Mouse (Mus musculus): Measurements from ENCODE around the gene Snx27. TPM values are rescaled to one million over a fixed set of nuclear protein-coding genes. Genes with fewer than 3 reads are reported as not detected.
A peak's percentile ranks its signal among the peaks of the same experiment; 100 is the strongest.

Snx27 gene
- polyA plus RNA-seq, 1 experiment from 2014 or later: 86.6 TPM

DNA sequence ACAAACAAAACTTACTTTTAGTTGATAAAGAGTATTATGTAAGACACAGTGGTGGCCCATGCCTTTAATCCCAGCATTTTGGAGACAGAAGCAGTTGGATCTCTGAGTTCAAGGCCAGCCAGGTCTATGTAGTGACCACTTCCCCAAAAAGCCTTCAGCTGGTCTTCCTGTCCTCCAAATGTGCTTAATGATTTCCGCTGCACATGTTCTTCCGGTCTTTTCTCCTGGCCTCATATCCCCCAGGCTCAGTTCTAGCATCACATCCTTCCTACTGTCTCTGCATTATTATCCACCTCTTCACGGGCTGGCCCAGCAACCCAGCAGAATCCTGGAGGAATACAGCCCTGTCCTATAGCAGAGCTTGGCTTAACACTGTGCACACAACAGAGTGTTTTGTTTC lies 27.1 kb upstream of the Snx27 start:
- peaks cover 15% of the 10 kb centered on the region for H3K4me1 ChIP-seq
- no peaks in the 10 kb centered on the region for H3K9me3 ChIP-seq
- no peaks in the 10 kb centered on the region for H3K27me3 ChIP-seq
- no peak overlapping the region for H3K4me3 ChIP-seq
- 91% methylated on average over 3 of the region's 3 CpGs for WGBS
- no peaks in the 10 kb centered on the region for H3K36me3 ChIP-seq
- no peak for ATAC-seq (replicated peaks)
- no peak overlapping the region for H3K9ac ChIP-seq (replicated peaks)
- no peak overlapping the region for H3K4me2 ChIP-seq (replicated peaks)
- no peak overlapping the region for H3K27ac ChIP-seq (replicated peaks)

DNA sequence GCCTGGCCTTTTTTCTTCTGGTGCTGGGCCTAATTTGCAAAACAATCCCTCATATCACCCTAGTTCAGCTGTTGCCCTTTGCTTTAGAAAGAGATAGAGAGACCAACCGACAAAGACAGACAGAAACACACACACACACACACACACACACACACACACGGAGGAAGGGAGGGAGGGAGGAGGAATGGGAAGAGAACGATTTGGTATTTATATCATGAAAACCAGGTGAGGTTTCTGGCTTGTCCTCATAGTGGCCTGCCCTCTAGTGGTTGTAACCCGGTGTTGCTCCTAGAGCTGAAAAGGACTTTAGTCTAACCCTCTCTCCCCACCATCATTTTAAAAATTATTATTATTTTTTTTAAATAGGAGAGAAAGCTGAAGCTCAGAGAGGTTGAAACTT lies 19.4 kb upstream of the Snx27 start:
- H3K9me3 ChIP-seq: no peaks in the 10 kb centered on the region
- H3K4me3 ChIP-seq: no peak overlapping the region
- no peaks in the 10 kb centered on the region for H3K4me1 ChIP-seq
- no peaks in the 10 kb centered on the region for H3K27me3 ChIP-seq
- no peak for ATAC-seq (replicated peaks)
- H3K9ac ChIP-seq (replicated peaks): no peak overlapping the region
- no peak overlapping the region for H3K27ac ChIP-seq (replicated peaks)
- no peak overlapping the region for H3K4me2 ChIP-seq (replicated peaks)
- WGBS: 5% methylated on average over 4 of the region's 4 CpGs
- H3K36me3 ChIP-seq: no peaks in the 10 kb centered on the region

DNA sequence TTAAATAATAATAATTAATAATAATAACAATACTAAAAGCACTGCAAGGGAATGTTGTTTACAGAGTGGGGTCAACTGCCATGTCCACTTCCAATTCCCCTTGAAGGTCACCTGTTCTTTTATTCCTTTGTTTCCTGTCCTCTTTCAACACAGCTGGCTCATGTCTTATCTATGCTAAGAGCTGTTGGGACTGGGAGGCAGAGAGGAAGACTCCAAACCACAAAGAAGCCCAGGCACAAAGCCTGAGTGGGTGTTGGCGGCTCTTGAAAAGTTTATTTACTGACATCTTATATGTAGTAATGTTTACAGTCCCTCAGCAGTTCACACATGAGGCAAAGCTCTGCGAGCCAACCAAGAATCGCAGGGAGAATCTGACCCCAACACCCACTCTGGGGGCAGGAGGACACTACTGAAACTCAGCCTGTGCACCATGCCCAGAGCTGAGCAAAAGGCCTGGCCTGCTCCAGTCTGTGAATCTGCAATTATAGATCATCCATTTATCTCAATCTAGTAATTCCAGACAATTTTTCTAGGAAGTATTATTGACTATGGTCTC lies 14.8 kb upstream of the Snx27 start:
- no peaks in the 10 kb centered on the region for H3K4me1 ChIP-seq
- no peak overlapping the region for H3K9ac ChIP-seq (replicated peaks)
- WGBS: 86% methylated on average over 3 of the region's 3 CpGs

DNA sequence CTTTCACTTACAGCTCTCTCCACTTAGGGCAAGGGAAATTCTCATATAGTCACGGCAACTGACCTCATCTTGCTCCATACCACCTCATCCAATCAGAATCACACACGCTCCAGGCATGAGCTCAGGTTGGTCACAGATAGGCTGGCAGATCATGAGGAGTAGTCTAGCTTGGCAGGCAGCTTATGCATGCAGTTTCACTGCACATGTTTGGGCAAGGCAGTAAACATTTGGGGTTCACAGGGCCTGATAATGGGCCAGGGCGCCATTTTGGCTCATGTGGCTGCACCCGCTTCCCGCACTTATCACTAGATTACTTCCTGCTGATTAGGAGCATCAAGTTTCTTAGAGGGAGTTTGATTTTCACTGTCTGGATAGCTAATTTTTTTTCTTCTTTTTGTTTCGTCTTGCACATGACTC lies 13.4 kb upstream of the Snx27 start:
- no peaks in the 10 kb centered on the region for H3K4me1 ChIP-seq
- H3K4me3 ChIP-seq: no peak overlapping the region
- H3K36me3 ChIP-seq: no peaks in the 10 kb centered on the region
- H3K27me3 ChIP-seq: no peaks in the 10 kb centered on the region
- H3K9me3 ChIP-seq: no peaks in the 10 kb centered on the region
- H3K27ac ChIP-seq (replicated peaks): no peak overlapping the region
- no peak for ATAC-seq (replicated peaks)
- H3K4me2 ChIP-seq (replicated peaks): no peak overlapping the region
- WGBS: 96% methylated on average over 6 of the region's 6 CpGs
- H3K9ac ChIP-seq (replicated peaks): no peak overlapping the region

More for the DNA sequence above, 14.8 kb upstream of the Snx27 start:
- Histone ChIP-seq H3K27me3 (no peaks in the 10 kb centered on the region), H3K36me3 (no peaks in the 10 kb centered on the region), H3K4me3 (no peak overlapping the region), H3K27ac (replicated peaks) (no peak overlapping the region), H3K9me3 (no peaks in the 10 kb centered on the region), H3K4me2 (replicated peaks) (no peak overlapping the region)
- no peak for ATAC-seq (replicated peaks)

DNA sequence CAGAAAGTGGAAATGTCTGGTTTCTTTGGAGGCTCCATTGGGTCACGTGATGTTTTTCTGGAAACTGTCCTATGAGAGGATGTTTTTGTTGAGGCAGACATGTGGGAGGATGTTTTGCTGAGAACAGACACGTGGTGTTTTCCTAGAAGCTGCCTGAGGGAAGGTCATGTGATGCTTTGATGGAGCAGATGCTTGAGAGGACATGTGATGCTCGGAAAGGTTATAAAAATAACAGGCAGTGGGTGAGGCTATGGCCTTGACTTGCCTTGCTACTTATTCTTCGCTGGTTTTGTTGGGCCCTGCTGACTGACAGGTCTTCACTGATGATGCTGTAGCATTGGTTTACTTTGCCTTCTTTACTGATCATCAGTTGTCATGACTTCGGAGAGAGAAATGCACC lies 8.6 kb upstream of the Snx27 start:
- WGBS: 81% methylated on average over 5 of the region's 5 CpGs
- Histone ChIP-seq H3K4me1 (no peaks in the 10 kb centered on the region), H3K9ac (replicated peaks) (no peak overlapping the region), H3K9me3 (no peaks in the 10 kb centered on the region), H3K4me2 (replicated peaks) (no peak overlapping the region), H3K27ac (replicated peaks) (no peak overlapping the region), H3K36me3 (no peaks in the 10 kb centered on the region), H3K27me3 (no peaks in the 10 kb centered on the region), H3K4me3 (no peak overlapping the region)
- no peak for ATAC-seq (replicated peaks)

DNA sequence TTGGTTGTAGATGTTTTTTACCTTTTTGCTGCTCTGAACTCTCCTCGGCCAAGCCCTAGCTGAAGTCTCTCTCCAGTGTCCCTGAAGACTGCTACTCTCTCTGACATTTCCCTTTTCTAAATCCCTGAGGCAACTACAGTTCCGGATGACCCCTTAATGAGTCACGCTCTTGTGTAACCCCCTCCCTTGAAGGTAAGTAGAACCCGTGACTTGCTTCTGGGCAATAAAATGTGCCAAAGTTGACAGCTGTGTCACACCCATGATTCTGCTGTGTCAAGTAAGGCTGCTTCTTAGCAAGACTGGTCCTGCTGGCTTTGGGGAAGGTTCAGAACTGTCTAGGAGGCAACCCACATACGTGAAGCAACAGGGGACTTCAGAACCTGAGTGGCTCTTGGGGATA lies 5.4 kb upstream of the Snx27 start:
- Histone ChIP-seq H3K36me3 (no peaks in the 10 kb centered on the region), H3K9ac (replicated peaks) (no peak overlapping the region), H3K27me3 (no peaks in the 10 kb centered on the region), H3K9me3 (no peaks in the 10 kb centered on the region), H3K27ac (replicated peaks) (no peak overlapping the region), H3K4me3 (no peak overlapping the region), H3K4me1 (no peaks in the 10 kb centered on the region), H3K4me2 (replicated peaks) (no peak overlapping the region)
- WGBS: 85% methylated on average over 5 of the region's 5 CpGs
- ATAC-seq (replicated peaks): no peak

DNA sequence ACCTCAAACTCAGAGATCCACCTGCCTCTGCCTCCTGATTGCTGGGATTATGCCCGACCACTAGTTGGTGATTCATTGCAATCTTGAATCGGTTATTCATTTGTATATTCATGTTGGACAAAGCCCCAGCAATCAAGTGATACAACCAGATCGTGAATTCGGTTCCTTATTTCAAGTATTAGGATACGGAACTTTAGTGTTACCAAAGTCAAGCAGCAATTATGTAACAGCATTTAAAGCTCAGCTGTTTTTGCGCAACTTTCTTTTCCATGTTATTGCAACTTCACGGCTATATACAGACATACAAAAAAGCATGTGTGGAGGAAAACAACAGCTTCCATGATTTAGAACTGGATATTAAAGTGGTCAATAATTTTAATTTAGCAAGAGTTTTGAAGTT lies 428 bp upstream of the Snx27 start:
- Histone ChIP-seq H3K27ac (replicated peaks) (no peak overlapping the region), H3K4me2 (replicated peaks) (no peak overlapping the region), H3K9ac (replicated peaks) (no peak overlapping the region), H3K27me3 (no peaks in the 10 kb centered on the region), H3K36me3 (no peaks in the 10 kb centered on the region), H3K4me3 (no peak overlapping the region), H3K9me3 (no peaks in the 10 kb centered on the region), H3K4me1 (peaks cover 31% of the 10 kb centered on the region)
- ATAC-seq (replicated peaks): no peak
- WGBS: 74% methylated on average over 7 of the region's 7 CpGs

DNA sequence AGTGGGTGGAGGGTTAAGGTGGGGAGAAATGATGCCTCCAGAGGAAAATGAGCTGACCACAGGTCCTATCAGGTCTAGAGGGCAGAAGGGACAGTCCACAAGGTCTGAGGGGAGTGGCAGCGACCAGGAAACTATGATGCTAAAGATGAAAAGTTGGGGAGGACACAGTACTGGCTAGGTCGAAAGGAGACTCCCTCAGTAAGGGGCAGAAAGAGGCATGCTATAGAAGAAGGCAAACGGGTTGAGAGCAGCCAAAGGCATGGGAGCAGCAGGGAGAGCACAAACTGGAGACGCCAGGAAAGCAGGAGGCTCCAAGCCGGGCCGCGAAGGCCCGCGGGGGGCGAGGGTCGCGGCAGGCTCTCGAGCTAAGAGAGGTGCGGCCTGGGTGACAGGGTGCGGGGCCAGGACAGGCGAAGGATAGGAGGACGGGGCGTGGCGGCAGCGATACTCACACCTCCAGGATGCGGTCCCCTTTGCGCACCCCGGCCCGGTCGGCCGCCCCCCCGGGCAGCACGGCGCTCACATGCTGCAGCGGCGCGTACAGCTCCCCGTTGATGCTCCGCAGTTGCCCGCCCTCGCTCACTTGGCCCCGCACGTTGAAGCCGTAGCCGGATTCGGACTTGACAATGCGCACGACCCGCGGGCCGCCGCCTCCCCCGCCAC lies 592 bp downstream of the Snx27 start:
- peak overlapping the region; percentile 82 for H3K4me2 ChIP-seq (replicated peaks)
- peak overlapping the region; percentile 93 for H3K27ac ChIP-seq (replicated peaks)
- peak overlapping the region; percentile 91 for H3K4me3 ChIP-seq
- H3K36me3 ChIP-seq: no peaks in the 10 kb centered on the region
- ATAC-seq (replicated peaks): peak; percentile 84
- H3K9me3 ChIP-seq: no peaks in the 10 kb centered on the region
- H3K4me1 ChIP-seq: peaks cover 34% of the 10 kb centered on the region
- H3K27me3 ChIP-seq: no peaks in the 10 kb centered on the region
- WGBS: 1% methylated on average over 46 of the region's 48 CpGs
- H3K9ac ChIP-seq (replicated peaks): peak overlapping the region; percentile 92

DNA sequence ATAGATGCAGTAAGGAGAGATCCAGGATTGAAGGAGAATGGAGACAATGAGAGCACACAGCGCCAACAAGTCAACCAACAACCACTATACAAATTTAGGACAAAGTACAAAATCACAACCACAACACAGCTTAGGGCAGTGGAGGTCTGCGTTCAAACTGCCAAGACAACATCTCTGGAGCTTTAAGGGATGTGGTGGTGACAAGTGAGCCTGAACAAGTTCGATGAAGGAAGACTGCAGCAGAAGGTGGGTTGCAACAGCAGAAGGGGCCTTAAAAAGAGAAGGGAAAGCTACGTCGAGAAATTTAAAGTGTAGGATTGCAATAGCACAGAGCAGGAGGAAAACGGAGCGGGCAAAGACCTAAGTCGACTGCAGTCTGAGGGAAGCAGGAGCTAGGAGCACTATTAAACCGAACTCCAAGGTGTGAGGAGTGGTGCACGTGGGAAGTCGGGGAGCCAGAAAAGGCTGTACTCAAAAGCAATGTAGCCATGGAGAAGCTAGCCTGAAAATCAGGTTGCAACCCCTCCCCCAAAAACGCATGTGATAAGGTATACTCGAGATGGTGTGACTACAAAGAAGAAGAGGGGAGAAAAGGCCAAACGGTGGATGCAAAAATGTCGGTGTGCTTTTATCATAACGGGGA lies 1.3 kb downstream of the Snx27 start:
- peak overlapping the region; percentile 92 for H3K9ac ChIP-seq (replicated peaks)
- H3K27ac ChIP-seq (replicated peaks): peak overlapping the region; percentile 93
- 2% methylated on average over 16 of the region's 16 CpGs for WGBS
- no peaks in the 10 kb centered on the region for H3K27me3 ChIP-seq
- H3K4me2 ChIP-seq (replicated peaks): peak overlapping the region; percentile 82
- H3K36me3 ChIP-seq: no peaks in the 10 kb centered on the region
- H3K4me1 ChIP-seq: peaks cover 34% of the 10 kb centered on the region
- H3K9me3 ChIP-seq: no peaks in the 10 kb centered on the region
- peak overlapping the region; percentile 91 for H3K4me3 ChIP-seq
- ATAC-seq (replicated peaks): no peak

DNA sequence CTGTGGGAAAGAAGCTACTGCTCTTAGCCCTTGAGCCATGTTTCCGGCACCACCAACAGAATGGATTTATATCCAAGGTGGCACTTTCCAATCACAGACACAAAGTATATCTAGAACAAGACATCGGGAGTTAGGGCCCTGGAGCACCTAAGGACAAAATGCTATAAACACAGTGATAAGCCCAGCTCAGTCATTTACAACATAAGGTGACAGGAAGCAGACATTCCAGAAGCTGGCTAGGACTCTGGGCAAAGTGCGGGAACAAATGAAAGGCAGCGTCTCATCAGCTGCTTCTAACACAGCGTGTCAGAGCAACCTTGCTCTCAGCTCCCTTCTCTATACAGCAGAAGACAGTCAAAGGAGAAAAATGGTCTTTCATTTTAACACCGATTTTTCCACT lies 8.0 kb downstream of the Snx27 start:
- Histone ChIP-seq H3K27ac (replicated peaks) (no peak overlapping the region), H3K4me2 (replicated peaks) (no peak overlapping the region), H3K9ac (replicated peaks) (no peak overlapping the region), H3K4me1 (peaks cover 17% of the 10 kb centered on the region), H3K4me3 (no peak overlapping the region), H3K27me3 (no peaks in the 10 kb centered on the region), H3K36me3 (no peaks in the 10 kb centered on the region), H3K9me3 (no peaks in the 10 kb centered on the region)
- no peak for ATAC-seq (replicated peaks)
- WGBS: 90% methylated on average over 6 of the region's 6 CpGs

DNA sequence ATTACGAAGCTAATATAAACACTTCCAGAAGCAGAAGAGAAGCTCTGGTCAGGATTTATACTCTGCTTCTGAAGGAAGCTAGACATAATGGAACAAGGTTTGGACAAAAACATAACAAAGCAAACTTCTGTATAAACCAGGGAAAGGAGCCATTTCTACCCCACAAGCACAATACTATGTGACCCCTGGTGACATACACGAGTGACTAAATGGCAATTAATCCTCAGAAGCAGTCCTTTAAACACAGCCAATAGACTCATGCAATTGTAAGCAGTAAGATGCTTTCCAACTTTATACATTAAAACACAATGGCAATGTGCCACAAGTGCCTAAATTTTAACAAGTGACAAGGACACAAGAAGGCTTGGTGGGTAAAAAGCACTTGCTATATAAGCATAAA lies 15.3 kb downstream of the Snx27 start:
- Histone ChIP-seq H3K4me3 (no peak overlapping the region), H3K36me3 (no peaks in the 10 kb centered on the region), H3K9me3 (no peaks in the 10 kb centered on the region), H3K27me3 (no peaks in the 10 kb centered on the region), H3K27ac (replicated peaks) (no peak overlapping the region), H3K9ac (replicated peaks) (no peak overlapping the region), H3K4me1 (0 out of 2 replicates have a peak, but pooled peaks cover 4% of the 10 kb centered on the region), H3K4me2 (replicated peaks) (no peak overlapping the region)
- 45% methylated on average over 2 of the region's 2 CpGs for WGBS
- no peak for ATAC-seq (replicated peaks)

DNA sequence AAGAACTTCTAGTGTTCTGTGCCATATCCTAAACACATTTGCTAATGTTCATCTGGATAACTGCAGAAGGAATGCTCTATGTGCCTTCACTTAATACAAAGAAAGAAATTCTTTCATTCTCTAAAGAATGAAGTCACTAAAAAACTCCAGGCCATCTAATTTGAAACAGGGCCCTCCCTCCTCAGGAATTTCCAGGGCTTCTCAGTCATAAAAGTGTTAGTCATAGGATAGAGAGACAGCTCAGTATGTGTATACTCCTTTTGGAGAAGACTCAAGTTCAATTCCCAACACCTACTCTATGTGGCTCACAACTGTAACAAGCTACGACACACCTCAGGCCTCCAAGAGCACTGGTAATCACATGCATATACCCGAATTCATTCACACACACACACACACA lies 17.0 kb downstream of the Snx27 start:
- no peaks in the 10 kb centered on the region for H3K36me3 ChIP-seq
- H3K27ac ChIP-seq (replicated peaks): no peak overlapping the region
- H3K4me1 ChIP-seq: 0 out of 2 replicates have a peak, but pooled peaks cover 4% of the 10 kb centered on the region
- ATAC-seq (replicated peaks): no peak
- no peak overlapping the region for H3K9ac ChIP-seq (replicated peaks)
- no peaks in the 10 kb centered on the region for H3K9me3 ChIP-seq
- no peaks in the 10 kb centered on the region for H3K27me3 ChIP-seq
- no peak overlapping the region for H3K4me2 ChIP-seq (replicated peaks)
- H3K4me3 ChIP-seq: no peak overlapping the region
- WGBS: 54% methylated on average over 2 of the region's 2 CpGs

Data from forebrain, embryonic 15.5 days (tissue).